Mouse (Mus musculus) right cerebral cortex, adult 18-20 months (tissue): Measurements from ENCODE around the gene Vmn2r118.

ENCODE experiments used
- DNase-seq: peaks from one replicate; pipeline ENCODE4 v3.0.0; 2022; ENCODE audit warnings: mixed read lengths

The Vmn2r118 gene

DNA sequence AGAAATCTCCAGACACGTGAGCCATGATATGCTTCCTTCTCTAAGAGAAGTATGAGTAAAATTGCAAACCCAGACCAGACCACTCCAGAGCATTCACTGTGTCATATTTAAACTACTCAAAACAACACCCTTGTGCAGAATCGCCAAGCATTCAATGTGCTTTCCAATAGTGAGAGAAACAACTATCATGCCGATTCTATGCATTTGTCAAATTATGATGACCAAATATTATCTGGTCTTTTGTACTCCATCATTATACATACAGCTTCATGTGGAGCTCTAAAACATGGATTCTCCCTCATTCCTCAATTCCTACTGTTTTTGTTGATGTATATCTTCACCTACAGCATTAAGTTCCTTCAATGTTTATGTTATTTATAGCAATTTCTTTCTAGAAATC, at the start of gene Vmn2r118:
Vmn2r118 (minus strand) TSS at position 101 of the 400 bp plus-strand sequence.
- no peak for DNase-seq

DNA sequence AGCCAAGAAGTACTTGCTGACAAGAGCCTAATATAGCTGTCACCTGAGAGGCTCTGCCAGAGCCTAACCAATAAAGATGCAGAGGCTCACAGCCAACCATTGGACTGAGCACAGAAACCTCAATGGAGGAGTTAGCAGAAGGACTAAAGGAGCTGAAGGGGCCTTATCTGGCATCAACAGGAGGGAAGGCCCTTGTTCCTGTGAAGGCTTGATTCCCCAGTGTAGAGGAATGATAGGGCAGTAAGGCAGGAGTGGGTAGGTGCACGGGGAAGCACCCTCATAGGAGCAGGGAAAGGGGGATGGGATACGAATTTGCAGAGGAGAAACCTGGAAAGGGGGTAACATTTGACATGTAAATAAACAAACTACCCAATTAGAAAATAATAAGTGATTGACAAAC, 36.1 kb upstream of the Vmn2r118 start:
- no peak for DNase-seq

DNA sequence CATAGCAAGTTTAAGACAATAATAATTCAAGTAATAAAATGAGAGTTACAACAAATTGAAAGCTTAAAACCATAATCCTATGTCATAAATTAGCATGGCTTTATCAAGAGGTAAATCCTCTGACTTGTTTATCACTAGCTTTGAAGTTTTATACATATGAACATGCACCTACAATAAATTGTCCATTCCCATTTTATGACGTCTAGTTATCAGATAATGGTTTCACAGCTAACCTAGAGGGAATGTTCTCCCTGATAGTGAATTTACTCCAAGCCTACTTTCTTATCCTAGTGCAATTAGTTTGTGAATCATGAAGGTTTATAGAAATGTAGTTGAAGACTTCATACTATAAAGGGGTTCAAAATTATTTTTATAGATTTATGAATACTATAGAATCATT, 34.2 kb downstream of the Vmn2r118 start:
- DNase-seq: no peak

DNA sequence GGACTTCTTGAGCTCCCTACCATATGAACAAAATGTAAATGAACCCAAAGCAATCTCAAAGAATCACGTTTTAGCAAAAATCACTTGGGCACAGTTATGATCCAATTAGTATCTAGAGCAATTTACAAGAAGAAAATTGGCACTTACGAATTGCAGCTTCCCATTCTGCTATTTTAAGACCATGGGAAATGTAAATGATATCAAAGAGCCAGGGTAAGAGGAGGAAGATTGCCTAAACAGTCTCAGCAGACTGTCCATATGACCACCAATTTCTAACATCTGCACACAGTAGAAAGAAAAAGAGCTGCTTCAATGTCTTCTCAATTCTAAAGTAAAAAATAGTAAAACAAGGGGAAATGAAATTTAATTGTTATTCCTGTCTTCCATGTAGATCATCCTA, 63.2 kb downstream of the Vmn2r118 start:
- DNase-seq: no peak

DNA sequence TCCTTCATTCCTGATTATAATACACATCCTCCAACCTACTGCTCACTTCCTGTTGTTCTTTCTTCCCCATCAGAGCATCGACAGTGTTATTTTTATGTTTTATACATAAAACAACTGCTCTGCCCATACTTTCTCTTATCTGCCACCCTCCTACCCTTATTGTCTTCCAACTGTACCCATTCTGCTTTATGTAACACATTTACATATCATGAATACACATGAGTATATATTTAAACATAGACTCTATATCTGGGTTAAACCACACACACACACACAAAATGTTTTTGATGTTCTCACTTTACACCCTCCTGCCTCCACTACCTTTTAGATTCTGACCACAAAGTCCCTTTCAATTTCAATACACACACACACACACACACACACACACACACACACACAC, 76.5 kb downstream of the Vmn2r118 start:
- DNase-seq: no peak
